Mouse (Mus musculus) kidney, embryonic 15.5 days (tissue): ENCODE measurements around the gene Plcd3. TPM values are rescaled to one million over a fixed set of nuclear protein-coding genes. Genes with fewer than 3 reads are reported as not detected.

Source experiments
- ATAC-seq: fragments of 200-750 bp; cut with Nextera tagmentation; replicated peaks from 2 replicates; pipeline ENCODE4 v1.8.0; 2017; ENCODE audit warnings: moderate TSS enrichment; ENCODE audit not compliant: low FRiP score
- H3K27ac ChIP-seq: fragments of 300-500 bp; sonication (generic); 2 replicates; pipeline ENCODE4 v1.5.1; 2015; ENCODE audit warnings: mild to moderate bottlenecking, inconsistent platforms
- H3K27me3 ChIP-seq: fragments of 300-500 bp; sonication (generic); 2 replicates; pipeline ENCODE4 v1.6.1; 2015; ENCODE audit warnings: inconsistent platforms
- H3K36me3 ChIP-seq: fragments of 300-500 bp; sonication (generic); 2 replicates; pipeline ENCODE4 v1.6.1; 2015; ENCODE audit warnings: inconsistent platforms
- H3K4me1 ChIP-seq: fragments of 300-500 bp; sonication (generic); 2 replicates; pipeline ENCODE4 v1.6.1; 2015; ENCODE audit warnings: inconsistent platforms
- H3K4me2 ChIP-seq: fragments of 300-500 bp; sonication (generic); 2 replicates; pipeline ENCODE4 v1.6.1; 2015; ENCODE audit warnings: moderate library complexity, mild to moderate bottlenecking, inconsistent platforms
- H3K4me3 ChIP-seq: fragments of 300-500 bp; sonication (generic); replicated peaks from 2 replicates; pipeline ENCODE4 v1.5.1; 2015; ENCODE audit warnings: mild to moderate bottlenecking, inconsistent platforms
- H3K9ac ChIP-seq: fragments of 300-500 bp; sonication (generic); 2 replicates; pipeline ENCODE4 v1.6.1; 2015; ENCODE audit warnings: mild to moderate bottlenecking, inconsistent platforms
- H3K9me3 ChIP-seq: fragments of 300-500 bp; sonication (generic); replicated peaks from 2 replicates; pipeline ENCODE4 v1.6.1; 2016; ENCODE audit warnings: inconsistent platforms
- WGBS: fragments of 180-500 bp; shearing (Covaris S2); methylation state at CpG from one replicate; pipeline ENCODE4 v1.1.7; 2015; ENCODE audit warnings: mixed read lengths; 5-methylcytosine and 5-hydroxymethylcytosine counted together
- polyA plus RNA-seq: library from polyadenylated mRNA; unstranded; fragments of >200 nt; fragmentation: Nextera tagmentation; extraction: Ambion mirVana; gene quantifications from 2 replicates; pipeline ENCODE4 v1.2.1, GENCODE M21; 2015

The Plcd3 gene
- polyA plus RNA-seq, 1 experiment from 2014 or later = 6.2 TPM

GRCm38 (mm10) chr11:103069731-103070130, 31.7 kb downstream of the Plcd3 start:
- H3K9ac ChIP-seq = no peak overlapping the region
- ATAC-seq = no peak
- H3K4me2 ChIP-seq = no peak overlapping the region
- H3K9me3 ChIP-seq = no peaks in the 10 kb centered on the region
- no peak overlapping the region for H3K27ac ChIP-seq
- peaks cover 68% of the 10 kb centered on the region for H3K36me3 ChIP-seq
- no peak overlapping the region for H3K4me3 ChIP-seq
- H3K27me3 ChIP-seq = no peaks in the 10 kb centered on the region
- 94% methylated on average over 2 of the region's 2 CpGs for WGBS
- peaks cover 7% of the 10 kb centered on the region; the same call in 1 of the 2 replicates for H3K4me1 ChIP-seq

GRCm38 (mm10) chr11:103068884-103069283, 32.6 kb downstream of the Plcd3 start:
- Histone ChIP-seq H3K9ac (no peak overlapping the region), H3K4me2 (no peak overlapping the region), H3K4me3 (no peak overlapping the region), H3K27me3 (no peaks in the 10 kb centered on the region), H3K4me1 (no peaks in the 10 kb centered on the region; the same call in 1 of the 2 replicates), H3K9me3 (no peaks in the 10 kb centered on the region), H3K36me3 (peaks cover 76% of the 10 kb centered on the region), H3K27ac (no peak overlapping the region)
- WGBS = 92% methylated on average over 11 of the region's 11 CpGs
- no peak for ATAC-seq

- H3K27ac ChIP-seq = no peak overlapping the region
- no peaks in the 10 kb centered on the region for H3K9me3 ChIP-seq
- H3K4me3 ChIP-seq = no peak overlapping the region
- no peaks in the 10 kb centered on the region for H3K4me1 ChIP-seq
- no peaks in the 10 kb centered on the region for H3K27me3 ChIP-seq
- peaks cover 83% of the 10 kb centered on the region for H3K36me3 ChIP-seq
- ATAC-seq = no peak
- WGBS = 92% methylated on average over 4 of the region's 4 CpGs
- no peak overlapping the region for H3K9ac ChIP-seq
- no peak overlapping the region for H3K4me2 ChIP-seq
Observed at GRCm38 (mm10) chr11:103068272-103068671, 33.2 kb downstream of the Plcd3 start.

GRCm38 (mm10) chr11:103067457-103068001, 33.9 kb downstream of the Plcd3 start:
- Histone ChIP-seq H3K4me2 (no peak overlapping the region), H3K9me3 (no peaks in the 10 kb centered on the region), H3K27ac (no peak overlapping the region; the same call in 1 of the 2 replicates), H3K9ac (no peak overlapping the region), H3K4me3 (no peak overlapping the region), H3K36me3 (peaks cover 88% of the 10 kb centered on the region), H3K4me1 (no peaks in the 10 kb centered on the region), H3K27me3 (no peaks in the 10 kb centered on the region)
- no peak for ATAC-seq
- WGBS = 61% methylated on average over 8 of the region's 8 CpGs

GRCm38 (mm10) chr11:103067051-103067361, 34.5 kb downstream of the Plcd3 start:
- Histone ChIP-seq H3K9ac (no peak overlapping the region), H3K36me3 (peaks cover 93% of the 10 kb centered on the region), H3K27ac (no peak overlapping the region), H3K27me3 (no peaks in the 10 kb centered on the region), H3K9me3 (no peaks in the 10 kb centered on the region), H3K4me2 (no peak overlapping the region), H3K4me3 (no peak overlapping the region), H3K4me1 (no peaks in the 10 kb centered on the region)
- ATAC-seq = no peak
- WGBS = 95% methylated on average over 6 of the region's 6 CpGs

GRCm38 (mm10) chr11:103066191-103067050, 35.0 kb downstream of the Plcd3 start:
- WGBS = 94% methylated on average over 14 of the region's 14 CpGs
- Histone ChIP-seq H3K4me3 (no peak overlapping the region), H3K4me1 (no peaks in the 10 kb centered on the region), H3K27ac (no peak overlapping the region), H3K9ac (no peak overlapping the region), H3K9me3 (no peaks in the 10 kb centered on the region), H3K4me2 (no peak overlapping the region), H3K27me3 (no peaks in the 10 kb centered on the region), H3K36me3 (peaks cover 95% of the 10 kb centered on the region)
- ATAC-seq = no peak

GRCm38 (mm10) chr11:103058499-103059085, 42.9 kb downstream of the Plcd3 start:
- Histone ChIP-seq H3K4me3 (no peak overlapping the region), H3K9me3 (no peaks in the 10 kb centered on the region), H3K4me2 (no peak overlapping the region), H3K4me1 (no peaks in the 10 kb centered on the region), H3K27me3 (no peaks in the 10 kb centered on the region), H3K36me3 (peaks cover 91% of the 10 kb centered on the region), H3K9ac (no peak overlapping the region), H3K27ac (no peak overlapping the region)
- no peak for ATAC-seq
- 60% methylated on average over 3 of the region's 3 CpGs for WGBS

- 95% methylated on average over 7 of the region's 7 CpGs for WGBS
- no peaks in the 10 kb centered on the region for H3K4me1 ChIP-seq
- no peak for ATAC-seq
- no peak overlapping the region for H3K4me2 ChIP-seq
- no peaks in the 10 kb centered on the region for H3K9me3 ChIP-seq
- H3K27ac ChIP-seq = no peak overlapping the region
- H3K9ac ChIP-seq = no peak overlapping the region
- no peaks in the 10 kb centered on the region for H3K27me3 ChIP-seq
- H3K36me3 ChIP-seq = peaks cover 93% of the 10 kb centered on the region
- H3K4me3 ChIP-seq = no peak overlapping the region
Observed at GRCm38 (mm10) chr11:103056636-103057035, 44.8 kb downstream of the Plcd3 start.

- Histone ChIP-seq H3K4me3 (no peak overlapping the region), H3K4me1 (no peaks in the 10 kb centered on the region), H3K4me2 (no peak overlapping the region), H3K27me3 (no peaks in the 10 kb centered on the region), H3K36me3 (peaks cover 93% of the 10 kb centered on the region), H3K9ac (no peak overlapping the region), H3K27ac (no peak overlapping the region), H3K9me3 (no peaks in the 10 kb centered on the region)
- 45% methylated on average over 6 of the region's 6 CpGs for WGBS
- no peak for ATAC-seq
Observed at GRCm38 (mm10) chr11:103054798-103055197, 46.7 kb downstream of the Plcd3 start.

GRCm38 (mm10) chr11:103053191-103054076, 48.0 kb downstream of the Plcd3 start:
- no peaks in the 10 kb centered on the region for H3K4me1 ChIP-seq
- 93% methylated on average over 18 of the region's 18 CpGs for WGBS
- no peaks in the 10 kb centered on the region for H3K27me3 ChIP-seq
- no peak overlapping the region for H3K9ac ChIP-seq
- no peak overlapping the region for H3K27ac ChIP-seq
- H3K4me2 ChIP-seq = no peak overlapping the region
- no peaks in the 10 kb centered on the region for H3K9me3 ChIP-seq
- ATAC-seq = no peak
- H3K36me3 ChIP-seq = peaks cover 84% of the 10 kb centered on the region
- no peak overlapping the region for H3K4me3 ChIP-seq

- WGBS = 90% methylated on average over 6 of the region's 6 CpGs
- Histone ChIP-seq H3K9ac (no peak overlapping the region), H3K27me3 (no peaks in the 10 kb centered on the region), H3K4me1 (no peaks in the 10 kb centered on the region), H3K4me2 (no peak overlapping the region), H3K4me3 (no peak overlapping the region), H3K27ac (no peak overlapping the region), H3K9me3 (no peaks in the 10 kb centered on the region), H3K36me3 (peaks cover 78% of the 10 kb centered on the region)
- ATAC-seq = no peak
Observed at GRCm38 (mm10) chr11:103052078-103052477, 49.4 kb downstream of the Plcd3 start.
